Mouse (Mus musculus) gastrocnemius, postnatal 4 days (tissue): Measurements from ENCODE around the gene Olfr1438-ps1. TPM values are rescaled to one million over a fixed set of nuclear protein-coding genes. Genes with fewer than 3 reads are reported as not detected.
"Not testable (repeated sequence)": the region's sequence is repeated elsewhere in the genome, so short reads cannot be mapped to it uniquely, and the experiment has no call there.

Experiments
- DNase-seq, 2 experiments: peaks; one replicate each; pipeline ENCODE4 v3.0.0; 2021 to 2022; ENCODE audit warnings: low spot score in 2 of 2, mixed read lengths in 2 of 2
- long read RNA-seq, 2 experiments: library from polyadenylated mRNA; stranded (forward); transcript quantifications; one replicate each; pipeline ENCODE4 v2.0.0; 2021
- total RNA-seq, 2 experiments: library from RNA; stranded (reverse); gene quantifications; 2 replicates each; pipeline ENCODE4 v1.2.3; 2021

Olfr1438-ps1 gene
- total RNA-seq: not detected
- long read RNA-seq, experiment 1: 0 reads
- long read RNA-seq, experiment 2: 0 reads

DNA sequence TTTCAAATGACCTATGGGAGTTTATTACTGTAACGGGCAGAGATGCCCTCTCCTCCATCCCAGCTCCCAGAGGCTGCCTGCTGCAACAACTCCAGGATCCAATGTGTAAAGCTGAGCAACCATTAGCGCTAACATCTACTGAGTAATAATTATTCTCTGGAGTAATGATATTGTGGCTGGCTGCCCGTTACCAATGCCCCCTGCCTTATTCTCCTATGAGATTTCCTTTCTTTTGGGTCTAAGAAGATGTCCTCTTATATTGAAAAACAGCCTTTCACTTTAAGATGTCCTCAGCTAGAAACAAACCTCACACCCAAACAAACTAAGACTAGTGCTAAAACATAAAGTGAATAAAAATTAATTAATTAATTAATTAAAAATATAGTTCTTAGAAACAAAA, at the start of gene Olfr1438-ps1:
Gene Olfr1438-ps1 (minus strand): TSS at position 101 of the 400 bp plus-strand sequence.
- DNase-seq: no peak

DNA sequence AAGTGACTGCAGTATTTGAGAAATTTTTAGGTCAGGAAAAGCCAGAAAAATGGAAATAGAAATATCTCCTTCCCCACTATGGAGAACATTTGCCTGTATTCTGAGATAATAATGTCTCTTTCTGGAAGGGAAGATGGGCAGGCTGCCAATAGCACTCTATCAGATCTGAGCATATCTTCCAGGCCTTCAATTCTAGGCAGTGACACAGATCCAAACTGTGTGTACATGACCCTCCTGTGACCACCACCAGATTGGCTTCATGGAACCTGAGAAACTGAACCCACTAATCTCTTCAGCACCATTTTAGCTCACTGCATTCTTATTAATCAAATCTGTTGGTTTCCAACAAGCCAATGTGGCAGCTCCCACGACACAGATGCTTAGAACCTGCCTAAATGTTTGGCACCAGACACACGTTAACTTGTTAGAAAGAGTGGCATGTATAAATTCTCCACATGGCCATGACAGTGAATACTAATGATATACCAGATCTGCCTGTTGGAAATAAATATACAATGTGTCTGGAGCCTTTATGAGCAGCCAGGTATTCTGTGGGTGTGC, 38.8 kb upstream of the Olfr1438-ps1 start:
- no peak for DNase-seq

DNA sequence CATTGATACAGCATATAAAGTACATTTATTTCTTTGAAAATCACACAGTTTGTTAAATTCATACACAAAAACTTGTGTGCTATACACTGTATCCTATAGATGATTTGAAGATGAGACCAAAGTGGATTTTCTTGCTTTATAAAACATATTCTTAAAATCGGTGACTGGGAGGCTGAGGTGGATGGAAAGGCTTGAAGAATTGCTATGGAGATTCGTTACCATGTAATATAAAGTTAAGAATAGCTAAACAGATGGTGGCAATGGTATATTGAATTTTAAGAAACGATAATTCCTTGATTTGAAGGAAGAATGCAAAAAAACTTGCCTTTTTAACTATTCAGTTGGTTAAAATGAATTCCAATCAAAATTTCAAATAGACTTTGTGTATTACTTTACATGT, 37.3 kb upstream of the Olfr1438-ps1 start:
- no peak for DNase-seq

DNA sequence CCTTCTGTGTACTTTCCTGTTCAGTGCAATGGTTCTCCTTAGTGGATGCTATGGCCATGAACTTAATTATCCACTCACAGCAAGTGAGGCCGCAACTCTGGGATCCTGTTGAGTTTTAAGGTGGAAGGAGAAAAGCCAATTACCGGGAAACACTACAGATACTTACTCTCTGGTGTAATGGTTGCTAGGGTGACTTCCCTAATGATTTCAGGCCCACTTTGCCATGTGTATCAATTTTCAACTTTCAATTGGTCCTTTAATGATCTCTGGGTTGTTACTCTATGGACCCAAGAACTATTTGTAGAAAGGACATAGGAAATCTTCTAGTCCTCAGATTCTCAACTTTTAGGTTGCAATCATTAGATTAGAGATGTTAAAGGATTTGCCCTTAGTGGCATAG, 10.7 kb downstream of the Olfr1438-ps1 start, which contains the start of gene Olfr1437:
Gene Olfr1437 (minus strand): TSS at position 101 of the 400 bp plus-strand sequence.
- no peak for DNase-seq

DNA sequence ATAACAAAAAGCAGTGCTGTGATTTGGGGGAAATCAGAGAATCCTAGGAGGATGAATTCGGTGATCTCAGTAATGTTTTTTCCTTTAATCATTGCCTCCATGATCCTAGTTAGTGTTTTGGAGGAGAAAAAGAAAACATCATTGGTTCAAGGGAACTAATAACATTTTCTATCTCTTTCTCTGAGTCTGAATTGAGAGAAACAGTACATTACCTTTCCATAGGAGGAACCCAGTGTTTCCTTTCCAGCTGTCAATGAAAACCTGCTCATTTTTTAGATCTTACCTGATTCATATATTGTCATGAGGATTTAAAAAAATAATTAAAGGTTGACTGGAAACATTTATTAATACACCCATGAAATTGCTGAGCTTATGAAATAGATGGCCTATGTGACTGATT, 36.7 kb downstream of the Olfr1438-ps1 start, which contains the start of gene Olfr1436:
Gene Olfr1436 (minus strand): TSS at position 101 of the 400 bp plus-strand sequence.
- not testable (repeated sequence) for DNase-seq

DNA sequence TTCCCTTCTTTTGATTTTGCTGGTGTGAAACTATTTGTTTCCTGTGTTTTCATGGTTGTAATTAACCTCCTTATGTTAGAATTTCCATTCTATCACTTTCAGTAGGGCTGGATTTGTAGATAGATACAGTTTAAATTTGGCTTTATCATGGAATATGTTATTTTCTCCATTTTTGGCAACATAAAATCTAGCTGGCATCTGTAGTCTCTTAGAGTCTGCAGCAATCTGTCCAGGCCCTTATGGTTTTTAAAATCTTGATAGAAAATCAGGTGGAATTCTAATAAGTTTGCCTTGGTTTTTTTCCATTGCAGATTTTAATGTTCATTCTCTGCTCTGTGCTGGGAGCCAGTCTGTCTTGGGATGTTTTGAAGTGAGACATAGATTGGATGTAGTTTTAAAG, 42.7 kb downstream of the Olfr1438-ps1 start:
- no peak for DNase-seq

DNA sequence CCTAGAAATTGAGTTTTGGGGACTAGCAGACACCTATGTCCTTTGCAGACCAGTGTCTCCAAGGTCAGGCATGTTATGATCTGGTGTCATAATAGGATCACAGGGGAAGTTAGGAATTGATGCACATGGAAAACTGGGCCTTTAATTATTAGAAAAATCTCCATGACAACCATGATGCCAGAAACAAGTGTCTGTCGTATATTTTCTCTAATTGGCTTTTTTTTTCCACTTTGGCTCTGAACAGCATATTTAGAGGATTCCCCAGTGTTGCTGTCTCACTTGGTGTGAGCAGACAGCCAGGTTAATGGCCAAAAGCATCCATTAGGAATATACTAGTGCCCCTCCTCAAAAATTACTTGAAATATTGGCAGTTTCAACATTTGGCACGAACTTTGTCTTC, 56.2 kb downstream of the Olfr1438-ps1 start, which contains the start of gene Olfr1434:
Gene Olfr1434 (plus strand): TSS at position 301 of the 400 bp plus-strand sequence.
- DNase-seq: no peak

Other genes with a start within 250 kb of the Olfr1438-ps1 start
- not detected for gene Olfr1426, start 243.9 kb downstream of the Olfr1438-ps1 start, total RNA-seq
- not detected for gene Olfr1427, start 232.6 kb downstream of the Olfr1438-ps1 start, total RNA-seq
- not detected for gene Olfr1428, start 220.0 kb downstream of the Olfr1438-ps1 start, total RNA-seq
- not detected for gene Olfr76, start 212.7 kb downstream of the Olfr1438-ps1 start, total RNA-seq
- not detected for gene Olfr1555-ps1, start 165.8 kb downstream of the Olfr1438-ps1 start, total RNA-seq
- not detected for gene Olfr1431, start 135.3 kb downstream of the Olfr1438-ps1 start, total RNA-seq
- not detected for gene Olfr1432, start 103.3 kb downstream of the Olfr1438-ps1 start, total RNA-seq
- gene Olfr262, start 94.3 kb downstream of the Olfr1438-ps1 start, total RNA-seq: not detected
- gene Olfr235, start 74.9 kb downstream of the Olfr1438-ps1 start, total RNA-seq: not detected
- not detected for gene Olfr1434, start 56.1 kb downstream of the Olfr1438-ps1 start, total RNA-seq
- not detected for gene Olfr1436, start 36.8 kb downstream of the Olfr1438-ps1 start, total RNA-seq
- not detected for gene Olfr1437, start 10.8 kb downstream of the Olfr1438-ps1 start, total RNA-seq
- gene Olfr1440, start 51.4 kb upstream of the Olfr1438-ps1 start, total RNA-seq: not detected
- gene Olfr1441, start 81.5 kb upstream of the Olfr1438-ps1 start, total RNA-seq: not detected
- gene Pfpl, start 92.0 kb upstream of the Olfr1438-ps1 start, total RNA-seq: not detected
- 1 to 10 TPM; 3.7 to 3.9 TPM for gene Mpeg1, start 124.9 kb upstream of the Olfr1438-ps1 start, total RNA-seq
- gene Dtx4, start 165.5 kb upstream of the Olfr1438-ps1 start, total RNA-seq: 10 to 100 TPM; 33.2 to 37.5 TPM
- 10 to 100 TPM; 21.3 to 21.5 TPM for gene Fam111a, start 209.8 kb upstream of the Olfr1438-ps1 start, total RNA-seq